Mouse (Mus musculus) limb, embryonic 10.5 days (tissue): ENCODE measurements at regions not wholly inside any gene's neighbourhood (a gene's known extent, or its start where the extent isn't known, plus 50 kb on each side); places are given as distances from the start of the nearest gene placed in this dataset.
"Not testable (repeated sequence)": the region's sequence is repeated elsewhere in the genome, so short reads cannot be mapped to it uniquely, and the experiment has no call there.

ENCODE experiments used
- DNase-seq: peaks from one replicate; pipeline ENCODE4 v3.0.0-alpha.2; 2017; ENCODE audit warnings: low spot score
- H3K27ac ChIP-seq: fragments of 300-500 bp; sonication (generic); 2 replicates; pipeline ENCODE4 v1.5.1; 2016; ENCODE audit warnings: mild to moderate bottlenecking
- H3K27me3 ChIP-seq: fragments of 300-500 bp; sonication (generic); 2 replicates; pipeline ENCODE4 v1.6.1; 2016; ENCODE audit warnings: low read depth, mild to moderate bottlenecking; ENCODE audit not compliant: poor library complexity, severe bottlenecking
- H3K36me3 ChIP-seq: fragments of 300-500 bp; sonication (generic); 2 replicates; pipeline ENCODE4 v1.6.1; 2016; ENCODE audit warnings: mild to moderate bottlenecking, moderate library complexity
- H3K4me1 ChIP-seq: fragments of 300-500 bp; sonication (generic); 2 replicates; pipeline ENCODE4 v1.6.1; 2016
- H3K4me3 ChIP-seq: fragments of 300-500 bp; sonication (generic); 2 replicates; pipeline ENCODE4 v1.5.1; 2016; ENCODE audit warnings: mild to moderate bottlenecking, moderate library complexity
- H3K9me3 ChIP-seq: fragments of 300-500 bp; sonication (generic); replicated peaks from 2 replicates; pipeline ENCODE4 v1.6.1; 2016; ENCODE audit warnings: mild to moderate bottlenecking
- WGBS: fragments of 180-500 bp; shearing (Covaris S2); methylation state at CpG from one replicate; pipeline ENCODE4 v1.1.7; 2016; 5-methylcytosine and 5-hydroxymethylcytosine counted together

- Histone ChIP-seq H3K27me3 (peaks cover 25% of the 10 kb centered on the region; the same call in 1 of the 2 replicates), H3K9me3 (no peaks in the 10 kb centered on the region), H3K27ac (no peak overlapping the region), H3K4me1 (0 out of 2 replicates have a peak, but pooled peaks cover 5% of the 10 kb centered on the region), H3K4me3 (no peak overlapping the region), H3K36me3 (no peaks in the 10 kb centered on the region)
- 90% methylated on average over 4 of the region's 4 CpGs for WGBS
- DNase-seq = no peak
Measured at GRCm38 (mm10) chrX:93888480-93888879, 56.5 kb upstream of the Pdk3 start.

DNA sequence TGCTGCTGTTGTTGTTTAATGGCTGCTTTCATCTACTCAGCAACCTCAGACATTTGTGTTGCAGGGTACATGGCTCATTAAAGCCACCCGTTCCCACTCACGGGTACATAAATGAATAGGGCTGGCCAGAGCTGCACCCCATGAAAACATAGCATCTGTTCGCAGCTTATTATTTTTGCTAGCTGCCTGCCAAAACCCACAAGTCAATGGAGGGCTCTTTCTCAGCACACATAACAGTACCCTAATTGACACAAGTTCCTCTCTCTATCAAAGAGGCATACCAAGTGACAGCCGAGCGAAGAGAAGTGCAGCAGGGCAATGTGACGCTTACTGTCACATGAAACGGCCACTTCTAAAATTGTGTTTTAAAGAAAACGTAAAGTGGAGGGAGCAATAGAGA, 57.0 kb upstream of the Pdk3 start:
- WGBS = 79% methylated on average over 8 of the region's 8 CpGs
- H3K27me3 ChIP-seq = peaks cover 25% of the 10 kb centered on the region; the same call in 1 of the 2 replicates
- no peaks in the 10 kb centered on the region for H3K36me3 ChIP-seq
- DNase-seq = no peak
- H3K4me3 ChIP-seq = no peak overlapping the region
- H3K4me1 ChIP-seq = 0 out of 2 replicates have a peak, but pooled peaks cover 5% of the 10 kb centered on the region
- no peaks in the 10 kb centered on the region for H3K9me3 ChIP-seq
- H3K27ac ChIP-seq = no peak overlapping the region

GRCm38 (mm10) chrX:93889394-93890042, 57.5 kb upstream of the Pdk3 start:
- WGBS = 46% methylated on average over 13 of the region's 13 CpGs
- peak overlapping the region; percentile 31 for H3K4me3 ChIP-seq

DNA sequence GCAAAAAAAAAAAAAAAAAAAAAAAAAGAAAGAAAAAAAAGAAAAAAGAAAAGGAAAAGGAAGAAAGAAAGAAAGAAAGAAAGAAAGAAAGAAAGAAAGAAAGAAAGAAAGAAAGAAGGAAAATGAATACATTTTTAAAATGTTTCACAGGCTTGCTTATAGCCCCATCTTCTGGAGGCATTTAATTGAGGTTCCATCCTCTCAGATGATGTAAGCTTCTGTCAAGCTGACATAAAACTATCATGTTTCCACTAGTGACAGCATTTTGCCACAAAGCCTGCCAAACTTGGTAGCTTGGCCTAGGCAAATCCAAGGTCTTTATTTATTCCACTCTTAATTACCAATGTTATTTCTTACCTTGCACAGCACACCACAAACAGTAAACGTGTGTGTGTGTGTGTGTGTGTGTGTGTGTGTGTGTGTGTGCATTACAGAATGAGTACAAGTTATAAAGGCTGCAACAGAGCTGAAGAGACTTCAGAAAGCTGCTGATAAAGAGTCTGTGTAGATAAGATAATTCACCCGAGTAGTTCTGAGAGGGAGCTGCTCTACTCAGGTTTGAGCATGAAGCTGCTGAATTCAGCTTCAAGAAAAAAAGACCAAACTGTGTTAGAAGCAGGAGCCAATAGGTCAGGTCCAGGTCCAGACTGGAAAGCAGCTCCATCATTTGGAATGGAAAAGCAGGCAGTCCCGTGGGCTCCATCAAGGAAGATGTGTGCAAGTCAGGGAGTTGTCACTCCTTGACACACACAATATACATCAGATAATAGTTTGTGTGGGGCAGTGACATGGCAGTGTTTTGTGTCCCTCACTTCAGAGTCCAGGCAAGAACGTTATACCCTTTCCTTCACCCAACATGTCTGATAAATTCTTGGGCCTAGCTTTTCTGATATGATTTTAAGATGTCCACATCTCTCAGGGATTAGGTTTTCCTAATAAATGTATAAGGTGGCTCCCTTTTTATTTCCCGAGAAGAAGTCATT, 65.1 kb upstream of the Pdk3 start:
- H3K4me1 ChIP-seq = no peaks in the 10 kb centered on the region
- DNase-seq = no peak
- 76% methylated on average over 5 of the region's 5 CpGs for WGBS

More at GRCm38 (mm10) chrX:93889394-93890042, 57.5 kb upstream of the Pdk3 start:
- Histone ChIP-seq H3K36me3 (no peaks in the 10 kb centered on the region), H3K27ac (no peak overlapping the region), H3K4me1 (0 out of 2 replicates have a peak, but pooled peaks cover 5% of the 10 kb centered on the region), H3K27me3 (peaks cover 25% of the 10 kb centered on the region; the same call in 1 of the 2 replicates), H3K9me3 (no peaks in the 10 kb centered on the region)
- DNase-seq = peak; percentile 81

GRCm38 (mm10) chrX:93903209-93903608, 65.2 kb upstream of the AU015836 start:
- Histone ChIP-seq H3K4me3 (no peak overlapping the region), H3K27me3 (peaks cover 39% of the 10 kb centered on the region; the same call in 1 of the 2 replicates), H3K36me3 (no peaks in the 10 kb centered on the region), H3K4me1 (no peaks in the 10 kb centered on the region), H3K9me3 (no peaks in the 10 kb centered on the region), H3K27ac (no peak overlapping the region)
- DNase-seq = no peak

More for the DNA sequence above, 65.1 kb upstream of the Pdk3 start:
- no peak overlapping the region for H3K4me3 ChIP-seq
- no peaks in the 10 kb centered on the region for H3K36me3 ChIP-seq
- peaks cover 32% of the 10 kb centered on the region for H3K27me3 ChIP-seq
- H3K9me3 ChIP-seq = no peaks in the 10 kb centered on the region
- no peak overlapping the region for H3K27ac ChIP-seq

- peaks cover 47% of the 10 kb centered on the region for H3K27me3 ChIP-seq
- 86% methylated on average over 5 of the region's 5 CpGs for WGBS
- H3K9me3 ChIP-seq = no peaks in the 10 kb centered on the region
- no peaks in the 10 kb centered on the region for H3K36me3 ChIP-seq
- no peaks in the 10 kb centered on the region for H3K4me1 ChIP-seq
- DNase-seq = no peak
- no peak overlapping the region for H3K27ac ChIP-seq
- H3K4me3 ChIP-seq = no peak overlapping the region
Measured at GRCm38 (mm10) chrX:93905531-93905930, 62.9 kb upstream of the AU015836 start.

DNA sequence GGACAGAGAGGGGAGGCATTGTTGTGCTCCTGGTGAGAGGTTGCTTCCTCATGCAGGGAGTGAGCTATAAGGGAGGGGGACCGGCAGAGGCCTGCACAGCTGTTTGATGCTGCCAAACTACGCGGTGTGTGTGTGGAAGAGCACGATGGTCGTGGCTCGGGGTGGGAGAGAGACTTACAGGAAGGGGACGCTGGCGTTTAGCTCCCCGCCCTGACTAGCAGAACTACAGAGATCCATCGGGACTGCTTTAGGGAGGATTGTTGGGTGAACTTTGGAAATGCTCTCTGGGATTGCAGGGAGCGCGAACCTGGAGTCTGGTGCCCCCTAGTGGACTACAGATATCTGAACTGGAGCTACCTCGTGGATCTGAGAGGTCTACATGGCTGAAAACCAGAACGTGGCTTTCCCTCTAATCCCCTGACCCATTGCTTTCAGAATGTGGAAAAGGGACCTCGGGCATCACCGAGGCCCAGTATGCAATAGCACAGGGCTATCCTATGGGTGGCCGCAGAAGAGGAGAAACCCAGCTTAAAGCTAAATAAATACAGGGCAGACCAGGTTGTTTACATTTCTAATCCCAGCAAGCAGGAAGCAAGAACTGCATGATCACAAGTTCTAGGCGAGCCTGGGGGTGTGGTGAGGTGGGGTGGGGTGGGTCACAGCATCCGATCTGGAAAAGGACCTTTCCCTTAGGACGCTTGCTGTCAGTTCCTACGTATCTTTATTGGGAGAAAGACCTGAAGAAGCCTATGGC, 57.2 kb upstream of the AU015836 start:
- H3K9me3 ChIP-seq = no peaks in the 10 kb centered on the region
- H3K4me1 ChIP-seq = no peaks in the 10 kb centered on the region
- H3K36me3 ChIP-seq = no peaks in the 10 kb centered on the region
- H3K27ac ChIP-seq = peak overlapping the region; percentile 71; the same call in 1 of the 2 replicates
- DNase-seq = peak; percentile 63
- peaks cover 72% of the 10 kb centered on the region for H3K27me3 ChIP-seq
- peak overlapping the region; percentile 42 for H3K4me3 ChIP-seq
- WGBS = 19% methylated on average over 21 of the region's 21 CpGs

GRCm38 (mm10) chrX:93915548-93915947, 52.9 kb upstream of the AU015836 start:
- Histone ChIP-seq H3K9me3 (no peaks in the 10 kb centered on the region), H3K4me1 (no peaks in the 10 kb centered on the region), H3K27ac (no peak overlapping the region), H3K36me3 (no peaks in the 10 kb centered on the region), H3K27me3 (peaks cover 60% of the 10 kb centered on the region), H3K4me3 (no peak overlapping the region)
- no peak for DNase-seq

GRCm38 (mm10) chrX:93917367-93917766, 51.1 kb upstream of the AU015836 start:
- DNase-seq, H3K36me3 ChIP-seq, H3K27ac ChIP-seq, H3K4me3 ChIP-seq, H3K4me1 ChIP-seq, H3K9me3 ChIP-seq: not testable (repeated sequence)
- WGBS = 68% methylated on average over 3 of the region's 3 CpGs
- peaks cover 44% of the 10 kb centered on the region for H3K27me3 ChIP-seq
